Mouse (Mus musculus): Measurements from ENCODE around the gene Prdx5. TPM values are rescaled to one million over a fixed set of nuclear protein-coding genes. Genes with fewer than 3 reads are reported as not detected.
"Not testable (repeated sequence)": the region's sequence is repeated elsewhere in the genome, so short reads cannot be mapped to it uniquely, and the experiment has no call there.

Gene Prdx5
- polyA plus RNA-seq, 1 experiment from 2014 or later = 123 TPM

DNA sequence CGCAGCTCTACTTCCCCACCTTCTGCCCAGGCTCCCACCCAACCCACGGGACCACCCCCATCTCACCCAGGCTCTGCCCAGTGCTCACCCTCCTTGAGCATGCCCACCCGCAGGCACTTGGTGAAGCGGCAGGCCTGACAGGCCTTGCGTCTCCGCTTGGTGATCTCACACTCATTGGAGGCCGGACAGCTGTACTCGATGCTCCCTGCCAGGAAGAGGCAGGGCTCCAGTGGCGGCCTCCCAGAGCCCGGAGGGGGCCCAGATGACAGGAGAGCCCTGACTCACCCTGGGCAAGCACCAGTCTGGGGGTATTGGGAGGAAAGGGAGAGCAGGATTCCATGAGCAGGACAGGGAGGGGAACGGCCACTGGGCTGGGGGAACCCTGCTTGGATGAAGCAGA is 4.1 kb upstream of the Prdx5 start:
- no peak overlapping the region for H3K4me3 ChIP-seq (ENCODE audit: low read depth, low read length)

DNA sequence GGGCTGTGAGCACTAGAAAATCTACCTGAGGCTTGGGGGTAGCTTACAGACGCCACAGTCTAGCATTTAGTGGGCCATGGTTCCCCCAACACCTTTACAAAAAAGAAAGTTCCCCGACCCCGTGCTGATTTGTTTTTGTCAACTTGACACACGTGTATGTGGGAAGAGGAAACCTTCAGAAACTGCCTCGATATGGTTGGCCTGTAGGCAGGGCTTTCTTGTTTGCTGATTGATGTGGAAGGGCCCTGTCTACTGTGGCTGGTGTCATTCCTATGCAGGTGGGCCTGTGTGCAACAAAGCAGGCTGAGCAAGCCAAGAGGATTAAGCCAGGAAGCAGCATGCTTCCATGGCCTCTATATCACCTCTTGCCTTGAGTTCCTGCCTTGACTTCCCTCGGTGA is 3.1 kb upstream of the Prdx5 start:
- ATAC-seq (ENCODE audit: low FRiP score) = no peak
- H3K27me3 ChIP-seq (ENCODE audit: control insufficient read depth, insufficient read depth, low read length) = no peaks in the 10 kb centered on the region
- H3K4me3 ChIP-seq (ENCODE audit: low read depth, low read length) = no peak overlapping the region
- no peak overlapping the region for H3K4me2 ChIP-seq
- H3K36me3 ChIP-seq (ENCODE audit: control insufficient read depth, insufficient read depth, low read length) = peaks cover 10% of the 10 kb centered on the region
- H3K9me3 ChIP-seq (ENCODE audit: control insufficient read depth, low read length) = no peaks in the 10 kb centered on the region
- H3K27ac ChIP-seq (ENCODE audit: low read depth, low read length) = no peak overlapping the region
- no peak overlapping the region for H3K9ac ChIP-seq (ENCODE audit: low read length)
- no peak for DNase-seq (ENCODE audit: low spot score, missing footprints)
- peaks cover 16% of the 10 kb centered on the region for H3K4me1 ChIP-seq (ENCODE audit: control insufficient read depth, insufficient read depth, low read length)
- 86% methylated on average over 6 of the region's 6 CpGs for WGBS

More for the DNA sequence above, 4.1 kb upstream of the Prdx5 start:
- peaks cover 7% of the 10 kb centered on the region for H3K4me1 ChIP-seq (ENCODE audit: control insufficient read depth, insufficient read depth, low read length)
- peaks cover 10% of the 10 kb centered on the region for H3K36me3 ChIP-seq (ENCODE audit: control insufficient read depth, insufficient read depth, low read length)
- ATAC-seq (ENCODE audit: low FRiP score) (no peak), DNase-seq (ENCODE audit: low spot score, missing footprints) (no peak)
- H3K27ac ChIP-seq (ENCODE audit: low read depth, low read length) = no peak overlapping the region
- H3K4me2 ChIP-seq = no peak overlapping the region
- H3K9ac ChIP-seq (ENCODE audit: low read length) = no peak overlapping the region
- H3K9me3 ChIP-seq (ENCODE audit: control insufficient read depth, low read length) = no peaks in the 10 kb centered on the region
- WGBS = 86% methylated on average over 11 of the region's 11 CpGs
- no peaks in the 10 kb centered on the region for H3K27me3 ChIP-seq (ENCODE audit: control insufficient read depth, insufficient read depth, low read length)

DNA sequence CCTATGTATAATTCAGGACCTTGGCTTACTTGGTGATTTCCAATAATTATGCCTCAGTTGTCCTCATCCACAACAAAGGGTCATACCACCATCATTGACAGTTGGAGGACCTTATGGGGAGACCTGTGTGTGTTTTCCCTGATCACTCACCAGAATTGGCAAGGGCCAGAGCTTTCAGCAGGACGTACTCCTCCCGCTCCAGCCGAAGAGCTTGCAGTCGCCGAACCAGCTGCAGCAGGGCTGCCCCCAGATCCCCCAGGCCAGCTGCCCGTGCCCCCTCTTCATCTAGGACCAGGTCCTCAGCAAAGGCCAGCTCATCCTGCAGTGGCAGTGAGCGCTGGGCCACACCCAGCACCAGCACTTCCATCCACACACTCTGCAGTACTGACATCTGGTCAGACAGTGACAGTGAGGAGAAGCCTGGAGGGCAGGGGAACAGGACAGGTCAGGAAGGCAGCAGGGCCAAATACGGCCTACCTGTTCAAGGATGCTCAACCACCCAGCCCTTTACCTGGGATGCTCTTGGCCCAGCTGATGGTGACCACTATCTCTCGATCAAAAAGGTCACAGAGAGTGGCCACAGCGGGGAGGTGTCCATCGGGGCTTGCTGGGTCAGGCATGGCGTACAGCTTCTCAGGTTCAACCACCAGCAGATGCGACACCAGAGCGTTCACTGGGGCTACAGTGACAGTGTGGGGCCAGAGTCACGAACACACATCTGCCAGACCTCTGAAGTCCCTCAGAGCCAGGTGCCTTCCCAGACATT is 2.5 kb upstream of the Prdx5 start:
- Histone ChIP-seq H3K27me3 (ENCODE audit: control insufficient read depth, insufficient read depth, low read length) (no peaks in the 10 kb centered on the region), H3K36me3 (ENCODE audit: control insufficient read depth, insufficient read depth, low read length) (peaks cover 10% of the 10 kb centered on the region), H3K4me1 (ENCODE audit: control insufficient read depth, insufficient read depth, low read length) (peaks cover 18% of the 10 kb centered on the region), H3K9ac (ENCODE audit: low read length) (no peak overlapping the region), H3K27ac (ENCODE audit: low read depth, low read length) (no peak overlapping the region), H3K4me3 (ENCODE audit: low read depth, low read length) (no peak overlapping the region), H3K4me2 (no peak overlapping the region), H3K9me3 (ENCODE audit: control insufficient read depth, low read length) (no peaks in the 10 kb centered on the region)
- WGBS = 94% methylated on average over 15 of the region's 15 CpGs
- DNase-seq (ENCODE audit: low spot score, missing footprints) = no peak
- no peak for ATAC-seq (ENCODE audit: low FRiP score)

DNA sequence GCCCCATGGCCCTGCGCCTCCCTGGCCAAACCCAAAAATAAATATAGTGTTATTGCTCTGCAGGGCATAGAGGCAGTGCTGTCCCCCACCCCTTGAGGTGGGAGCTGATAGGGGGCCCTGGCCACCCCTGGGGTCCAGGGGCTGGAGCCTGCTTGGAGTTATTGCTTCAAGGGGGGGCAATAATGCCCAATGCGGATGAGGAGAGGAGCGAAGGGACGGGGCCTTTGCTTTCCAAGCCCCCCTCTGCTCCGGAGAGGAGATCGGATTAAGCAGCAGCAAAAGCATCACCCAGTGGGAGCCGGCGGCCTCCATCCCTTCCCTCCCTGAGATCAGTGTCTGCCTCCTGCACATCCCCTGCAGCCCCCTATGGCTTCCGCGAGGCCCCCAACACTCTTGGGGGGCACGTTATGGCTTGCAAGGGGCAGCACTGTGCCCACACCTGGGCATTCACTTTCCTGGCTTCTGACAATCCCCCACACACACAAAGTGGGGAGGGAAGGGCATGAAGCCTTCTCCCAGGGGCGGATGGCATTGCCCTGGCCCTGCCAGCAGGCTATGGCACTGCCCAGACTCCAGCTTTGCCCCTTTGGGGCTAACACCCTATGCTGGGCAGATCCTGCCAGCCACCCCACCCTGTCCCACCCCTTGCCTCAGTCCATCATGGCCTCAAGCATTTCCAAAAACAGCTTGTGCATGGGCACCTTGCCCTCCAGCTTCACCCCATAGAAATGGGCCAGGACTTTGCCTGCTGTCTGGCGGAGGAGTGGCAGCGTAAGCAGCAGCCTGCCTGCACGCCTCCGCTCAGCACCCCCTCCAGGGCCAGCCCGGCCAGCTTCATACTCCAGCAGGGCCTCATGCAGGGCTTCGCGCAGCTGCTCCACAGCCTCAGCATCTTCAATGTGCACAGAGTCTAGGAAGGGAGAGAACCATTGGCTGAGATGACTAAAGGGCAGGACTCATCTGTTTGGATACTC is 1.5 kb upstream of the Prdx5 start:
- H3K36me3 ChIP-seq (ENCODE audit: control insufficient read depth, insufficient read depth, low read length) = peaks cover 16% of the 10 kb centered on the region
- no peak for DNase-seq (ENCODE audit: low spot score, missing footprints)
- H3K27me3 ChIP-seq (ENCODE audit: control insufficient read depth, insufficient read depth, low read length) = no peaks in the 10 kb centered on the region
- H3K27ac ChIP-seq (ENCODE audit: low read depth, low read length) = no peak overlapping the region
- no peak overlapping the region for H3K9ac ChIP-seq (ENCODE audit: low read length)
- peaks cover 18% of the 10 kb centered on the region for H3K4me1 ChIP-seq (ENCODE audit: control insufficient read depth, insufficient read depth, low read length)
- 87% methylated on average over 19 of the region's 19 CpGs for WGBS
- H3K4me2 ChIP-seq = peak overlapping the region; percentile 67
- no peak for ATAC-seq (ENCODE audit: low FRiP score)
- H3K9me3 ChIP-seq (ENCODE audit: control insufficient read depth, low read length) = no peaks in the 10 kb centered on the region
- no peak overlapping the region; the same call in 1 of the 2 replicates for H3K4me3 ChIP-seq (ENCODE audit: low read depth, low read length)

DNA sequence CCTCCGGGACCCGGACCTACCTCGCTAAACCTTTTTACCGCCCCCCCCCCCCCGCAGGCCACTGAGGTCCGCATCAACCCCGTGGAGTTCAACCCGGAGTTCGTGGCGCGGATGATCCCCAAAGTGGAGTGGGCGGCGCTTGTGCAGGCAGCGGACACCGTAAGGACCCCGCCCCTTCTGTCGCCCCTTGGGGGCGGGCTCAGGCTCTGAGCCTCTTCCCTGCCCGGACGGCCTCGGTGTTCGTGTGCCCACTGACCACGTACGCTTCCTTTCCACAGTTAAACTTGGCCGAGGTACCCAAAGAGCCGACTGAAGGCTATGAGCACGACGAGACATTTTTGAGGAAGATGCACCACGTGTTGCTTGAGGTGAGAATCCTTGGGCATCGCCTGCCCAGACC is 400 bp upstream of the Prdx5 start:
- H3K4me3 ChIP-seq (ENCODE audit: low read depth, low read length) = peak overlapping the region; percentile 69
- peaks cover 18% of the 10 kb centered on the region for H3K36me3 ChIP-seq (ENCODE audit: control insufficient read depth, insufficient read depth, low read length)
- ATAC-seq (ENCODE audit: low FRiP score) = peak; percentile 56; the same call in 1 of the 2 replicates

DNA sequence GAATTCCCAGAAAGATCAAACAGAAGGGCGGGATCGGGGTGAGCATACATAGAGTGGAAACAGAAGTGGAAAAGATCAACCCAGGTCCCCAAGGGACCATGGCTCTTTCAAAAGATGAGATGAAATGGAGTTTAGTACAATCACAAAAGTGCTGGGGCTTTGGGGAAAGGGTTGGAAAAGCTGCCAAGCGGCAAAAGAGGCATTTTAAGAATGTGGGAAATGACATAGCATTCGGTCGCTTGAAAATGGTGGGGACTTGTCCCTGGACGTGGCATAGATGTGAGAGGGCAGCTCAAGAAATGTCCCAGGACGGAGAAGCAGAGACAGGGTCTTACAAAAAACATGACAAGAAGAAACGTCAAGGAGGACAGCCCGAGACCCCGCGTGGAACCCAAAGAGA is 885 bp downstream of the Prdx5 start:
- ATAC-seq (ENCODE audit: low FRiP score) (no peak), DNase-seq (ENCODE audit: low spot score, missing footprints) (no peak)
- Histone ChIP-seq H3K9me3 (ENCODE audit: control insufficient read depth, low read length) (no peaks in the 10 kb centered on the region), H3K27ac (ENCODE audit: low read depth, low read length) (peak overlapping the region; percentile 92), H3K36me3 (ENCODE audit: control insufficient read depth, insufficient read depth, low read length) (peaks cover 20% of the 10 kb centered on the region), H3K9ac (ENCODE audit: low read length) (peak overlapping the region; percentile 76), H3K4me2 (peak overlapping the region; percentile 67), H3K4me3 (ENCODE audit: low read depth, low read length) (peak overlapping the region; percentile 69), H3K4me1 (ENCODE audit: control insufficient read depth, insufficient read depth, low read length) (peaks cover 18% of the 10 kb centered on the region), H3K27me3 (ENCODE audit: control insufficient read depth, insufficient read depth, low read length) (no peaks in the 10 kb centered on the region)
- 13% methylated on average over 11 of the region's 11 CpGs for WGBS

More for the DNA sequence above, 400 bp upstream of the Prdx5 start:
- 0% methylated on average over 30 of the region's 30 CpGs for WGBS
- Histone ChIP-seq H3K4me1 (ENCODE audit: control insufficient read depth, insufficient read depth, low read length) (peaks cover 18% of the 10 kb centered on the region), H3K4me2 (peak overlapping the region; percentile 67), H3K9ac (ENCODE audit: low read length) (peak overlapping the region; percentile 76), H3K27ac (ENCODE audit: low read depth, low read length) (peak overlapping the region; percentile 92)
- DNase-seq (ENCODE audit: low spot score, missing footprints) = peak; percentile 88
- not testable (repeated sequence) for H3K27me3 ChIP-seq (ENCODE audit: control insufficient read depth, insufficient read depth, low read length); H3K9me3 ChIP-seq (ENCODE audit: control insufficient read depth, low read length)

DNA sequence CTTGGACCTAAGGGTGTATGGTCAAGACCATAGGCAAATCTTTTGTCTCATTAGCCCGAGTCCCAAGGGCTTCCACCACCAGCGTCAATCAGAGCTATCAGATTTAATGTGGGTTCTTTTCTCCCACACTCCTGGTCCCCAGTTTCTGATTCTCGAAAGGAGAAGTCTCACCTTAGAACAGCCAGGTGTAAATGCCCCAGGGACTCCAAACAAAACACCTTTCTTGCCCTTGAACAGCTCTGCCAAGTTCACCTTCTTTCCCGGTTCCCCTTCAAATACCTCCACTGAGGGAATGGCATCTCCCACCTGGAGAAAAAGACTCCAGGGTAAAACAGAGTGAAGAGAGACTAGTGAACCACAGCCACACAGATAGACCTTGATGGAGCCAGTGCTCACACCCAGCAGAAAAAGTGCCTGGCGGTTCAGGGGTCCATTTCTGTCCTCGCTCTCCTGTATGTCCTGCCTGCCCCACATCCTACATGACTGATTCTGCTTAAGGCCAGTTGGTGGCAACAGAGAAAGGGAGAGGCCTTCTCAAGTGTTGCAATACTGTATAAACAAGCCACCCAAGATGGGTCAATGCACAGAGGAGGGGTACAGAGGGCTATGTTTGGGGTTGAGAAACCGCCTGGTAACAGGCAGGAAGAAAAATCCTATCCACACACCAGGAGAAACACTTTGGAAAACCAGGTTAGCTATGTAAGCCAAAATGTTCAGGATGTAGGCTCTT is 1.9 kb downstream of the Prdx5 start:
- H3K9me3 ChIP-seq (ENCODE audit: control insufficient read depth, low read length) = no peaks in the 10 kb centered on the region
- peaks cover 18% of the 10 kb centered on the region for H3K4me1 ChIP-seq (ENCODE audit: control insufficient read depth, insufficient read depth, low read length)
- no peak for ATAC-seq (ENCODE audit: low FRiP score)
- peak overlapping the region; percentile 67; the same call in 1 of the 2 replicates for H3K4me2 ChIP-seq
- no peak overlapping the region for H3K4me3 ChIP-seq (ENCODE audit: low read depth, low read length)
- DNase-seq (ENCODE audit: low spot score, missing footprints) = no peak
- peaks cover 18% of the 10 kb centered on the region for H3K36me3 ChIP-seq (ENCODE audit: control insufficient read depth, insufficient read depth, low read length)
- no peak overlapping the region for H3K27ac ChIP-seq (ENCODE audit: low read depth, low read length)
- H3K27me3 ChIP-seq (ENCODE audit: control insufficient read depth, insufficient read depth, low read length) = no peaks in the 10 kb centered on the region
- H3K9ac ChIP-seq (ENCODE audit: low read length) = peak overlapping the region; percentile 28; the same call in 1 of the 2 replicates
- 92% methylated on average over 7 of the region's 7 CpGs for WGBS

DNA sequence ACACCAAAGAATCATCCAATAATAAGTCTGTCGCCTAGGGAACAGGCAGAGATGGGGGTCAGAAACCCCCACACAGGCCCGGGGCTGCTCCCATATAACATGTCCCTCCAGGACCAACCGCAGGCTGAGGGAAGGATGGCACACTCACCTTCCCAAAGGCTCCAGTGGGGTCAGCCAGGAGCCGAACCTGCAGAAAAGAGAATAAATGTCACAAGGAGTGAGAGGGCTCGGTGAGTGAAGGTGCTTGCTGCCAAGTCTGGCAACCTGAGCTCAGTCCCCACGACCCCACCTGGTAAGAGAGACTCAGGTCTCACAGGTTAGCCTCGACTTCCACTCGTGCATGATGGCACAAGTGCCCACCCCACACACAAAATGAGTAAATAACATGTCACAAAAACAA is 2.8 kb downstream of the Prdx5 start:
- peaks cover 18% of the 10 kb centered on the region for H3K4me1 ChIP-seq (ENCODE audit: control insufficient read depth, insufficient read depth, low read length)
- ATAC-seq (ENCODE audit: low FRiP score) = no peak
- 90% methylated on average over 8 of the region's 8 CpGs for WGBS

More for the DNA sequence above, 2.8 kb downstream of the Prdx5 start:
- Histone ChIP-seq H3K9ac (ENCODE audit: low read length) (no peak overlapping the region), H3K27ac (ENCODE audit: low read depth, low read length) (no peak overlapping the region), H3K4me3 (ENCODE audit: low read depth, low read length) (no peak overlapping the region), H3K9me3 (ENCODE audit: control insufficient read depth, low read length) (no peaks in the 10 kb centered on the region), H3K27me3 (ENCODE audit: control insufficient read depth, insufficient read depth, low read length) (no peaks in the 10 kb centered on the region), H3K4me2 (no peak overlapping the region), H3K36me3 (ENCODE audit: control insufficient read depth, insufficient read depth, low read length) (peaks cover 16% of the 10 kb centered on the region)
- no peak for DNase-seq (ENCODE audit: low spot score, missing footprints)

Measured in midbrain, embryonic 11.5 days (tissue).